Mouse (Mus musculus) liver, embryonic 13.5 days (tissue): ENCODE data around the gene Zfp536. TPM values are rescaled to one million over a fixed set of nuclear protein-coding genes. Genes with fewer than 3 reads are reported as not detected.

ENCODE experiments used
- ATAC-seq: fragments of 200-750 bp; cut with Nextera tagmentation; 2 replicates; pipeline ENCODE4 v1.8.0; 2017; ENCODE audit warnings: low read depth, mild to moderate bottlenecking, moderate number of reproducible peaks, moderate library complexity
- DNase-seq: peaks from one replicate; pipeline ENCODE4 v3.0.0; 2022
- H3K27ac ChIP-seq: fragments of 300-500 bp; sonication (generic); 2 replicates; pipeline ENCODE4 v1.5.1; 2015; ENCODE audit warnings: moderate library complexity, mild to moderate bottlenecking, inconsistent platforms
- H3K27me3 ChIP-seq: fragments of 300-500 bp; sonication (generic); 2 replicates; pipeline ENCODE4 v1.6.1; 2015; ENCODE audit warnings: mild to moderate bottlenecking, inconsistent platforms
- H3K36me3 ChIP-seq: fragments of 300-500 bp; sonication (generic); 2 replicates; pipeline ENCODE4 v1.6.1; 2015; ENCODE audit warnings: mild to moderate bottlenecking, inconsistent platforms
- H3K4me1 ChIP-seq: fragments of 300-500 bp; sonication (generic); replicated peaks from 2 replicates; pipeline ENCODE4 v1.6.1; 2015; ENCODE audit warnings: inconsistent platforms
- H3K4me2 ChIP-seq: fragments of 300-500 bp; sonication (generic); 2 replicates; pipeline ENCODE4 v1.6.1; 2015; ENCODE audit warnings: inconsistent platforms, mild to moderate bottlenecking, moderate library complexity
- H3K4me3 ChIP-seq: fragments of 300-500 bp; sonication (generic); replicated peaks from 2 replicates; pipeline ENCODE4 v1.5.1; 2015; ENCODE audit warnings: mild to moderate bottlenecking, inconsistent platforms
- H3K9ac ChIP-seq: fragments of 300-500 bp; sonication (generic); 2 replicates; pipeline ENCODE4 v1.6.1; 2015; ENCODE audit warnings: mild to moderate bottlenecking, inconsistent platforms
- H3K9me3 ChIP-seq: fragments of 300-500 bp; sonication (generic); replicated peaks from 2 replicates; pipeline ENCODE4 v1.6.1; 2016; ENCODE audit warnings: inconsistent platforms
- WGBS: fragments of 180-500 bp; shearing (Covaris S2); methylation state at CpG from one replicate; pipeline ENCODE4 v1.1.7; 2015; ENCODE audit not compliant: insufficient replicate concordance; 5-methylcytosine and 5-hydroxymethylcytosine counted together
- polyA plus RNA-seq: library from polyadenylated mRNA; unstranded; fragments of >200 nt; fragmentation: Nextera tagmentation; extraction: Ambion mirVana; gene quantifications from 2 replicates; pipeline ENCODE4 v1.2.1, GENCODE M21; 2015

The Zfp536 gene
- polyA plus RNA-seq, 1 experiment from 2014 or later = 0.09 TPM

- Histone ChIP-seq H3K4me2 (no peak overlapping the region), H3K27me3 (no peaks in the 10 kb centered on the region)
- 46% methylated on average over 6 of the region's 6 CpGs for WGBS
These were observed 209.5 kb downstream of the Zfp536 start for GRCm38 (mm10) chr7:37563831-37564400.

GRCm38 (mm10) chr7:37563171-37563574, 210.3 kb downstream of the Zfp536 start:
- Histone ChIP-seq H3K36me3 (no peaks in the 10 kb centered on the region), H3K4me3 (no peak overlapping the region), H3K9ac (no peak overlapping the region), H3K4me2 (peak overlapping the region; percentile 21; the same call in 1 of the 2 replicates), H3K27ac (no peak overlapping the region), H3K27me3 (no peaks in the 10 kb centered on the region), H3K4me1 (no peaks in the 10 kb centered on the region), H3K9me3 (no peaks in the 10 kb centered on the region)
- DNase-seq (no peak), ATAC-seq (no peak)
- 7% methylated on average over 8 of the region's 8 CpGs for WGBS

More at GRCm38 (mm10) chr7:37563831-37564400, 209.5 kb downstream of the Zfp536 start:
- DNase-seq (no peak), ATAC-seq (no peak)
- Histone ChIP-seq H3K9ac (no peak overlapping the region), H3K36me3 (no peaks in the 10 kb centered on the region), H3K4me3 (no peak overlapping the region), H3K4me1 (no peaks in the 10 kb centered on the region), H3K27ac (no peak overlapping the region), H3K9me3 (no peaks in the 10 kb centered on the region)

GRCm38 (mm10) chr7:37562505-37562904, 210.9 kb downstream of the Zfp536 start:
- no peak overlapping the region for H3K27ac ChIP-seq
- DNase-seq = no peak
- no peaks in the 10 kb centered on the region for H3K27me3 ChIP-seq
- H3K4me3 ChIP-seq = no peak overlapping the region
- no peak for ATAC-seq
- H3K36me3 ChIP-seq = no peaks in the 10 kb centered on the region
- H3K4me2 ChIP-seq = no peak overlapping the region
- H3K9me3 ChIP-seq = no peaks in the 10 kb centered on the region
- no peak overlapping the region for H3K9ac ChIP-seq
- 60% methylated on average over 7 of the region's 7 CpGs for WGBS
- no peaks in the 10 kb centered on the region for H3K4me1 ChIP-seq

GRCm38 (mm10) chr7:37560581-37560980, 212.9 kb downstream of the Zfp536 start:
- H3K27me3 ChIP-seq = no peaks in the 10 kb centered on the region
- H3K9me3 ChIP-seq = no peaks in the 10 kb centered on the region
- no peak for ATAC-seq
- no peak overlapping the region for H3K4me2 ChIP-seq
- no peak overlapping the region for H3K4me3 ChIP-seq
- no peak overlapping the region for H3K27ac ChIP-seq
- WGBS = 71% methylated on average over 7 of the region's 7 CpGs
- H3K9ac ChIP-seq = no peak overlapping the region
- DNase-seq = no peak
- H3K36me3 ChIP-seq = no peaks in the 10 kb centered on the region
- H3K4me1 ChIP-seq = no peaks in the 10 kb centered on the region

GRCm38 (mm10) chr7:37559851-37560250, 213.6 kb downstream of the Zfp536 start:
- Histone ChIP-seq H3K4me1 (no peaks in the 10 kb centered on the region), H3K4me3 (no peak overlapping the region), H3K9ac (no peak overlapping the region), H3K4me2 (no peak overlapping the region), H3K27ac (no peak overlapping the region), H3K36me3 (no peaks in the 10 kb centered on the region), H3K27me3 (no peaks in the 10 kb centered on the region), H3K9me3 (no peaks in the 10 kb centered on the region)
- ATAC-seq = no peak
- WGBS = 42% methylated on average over 3 of the region's 3 CpGs
- DNase-seq = no peak

- H3K27me3 ChIP-seq = no peaks in the 10 kb centered on the region
- 63% methylated on average over 6 of the region's 6 CpGs for WGBS
- H3K9ac ChIP-seq = no peak overlapping the region
- no peak overlapping the region for H3K4me3 ChIP-seq
- ATAC-seq = no peak
- no peaks in the 10 kb centered on the region for H3K9me3 ChIP-seq
- DNase-seq = no peak
- H3K4me1 ChIP-seq = no peaks in the 10 kb centered on the region
- H3K36me3 ChIP-seq = no peaks in the 10 kb centered on the region
- no peak overlapping the region for H3K27ac ChIP-seq
- no peak overlapping the region for H3K4me2 ChIP-seq
These were observed 214.1 kb downstream of the Zfp536 start for GRCm38 (mm10) chr7:37559341-37559740.

- Histone ChIP-seq H3K27ac (no peak overlapping the region), H3K4me2 (no peak overlapping the region), H3K36me3 (no peaks in the 10 kb centered on the region), H3K4me1 (no peaks in the 10 kb centered on the region), H3K27me3 (no peaks in the 10 kb centered on the region), H3K4me3 (no peak overlapping the region), H3K9ac (no peak overlapping the region), H3K9me3 (no peaks in the 10 kb centered on the region)
- DNase-seq (no peak), ATAC-seq (no peak)
- WGBS = 56% methylated on average over 1 of the region's 1 CpGs
These were observed 216.6 kb downstream of the Zfp536 start for GRCm38 (mm10) chr7:37556811-37557210.

- Histone ChIP-seq H3K9ac (no peak overlapping the region), H3K36me3 (no peaks in the 10 kb centered on the region), H3K4me1 (no peaks in the 10 kb centered on the region), H3K4me3 (no peak overlapping the region), H3K27me3 (no peaks in the 10 kb centered on the region), H3K9me3 (no peaks in the 10 kb centered on the region), H3K4me2 (no peak overlapping the region), H3K27ac (no peak overlapping the region)
- ATAC-seq (no peak), DNase-seq (no peak)
- 46% methylated on average over 5 of the region's 5 CpGs for WGBS
These were observed 219.0 kb downstream of the Zfp536 start for GRCm38 (mm10) chr7:37554405-37554804.

- Histone ChIP-seq H3K4me3 (no peak overlapping the region), H3K9me3 (no peaks in the 10 kb centered on the region), H3K9ac (no peak overlapping the region), H3K4me2 (no peak overlapping the region), H3K36me3 (no peaks in the 10 kb centered on the region), H3K27ac (no peak overlapping the region), H3K27me3 (no peaks in the 10 kb centered on the region), H3K4me1 (no peaks in the 10 kb centered on the region)
- DNase-seq (no peak), ATAC-seq (no peak)
- WGBS = 39% methylated on average over 3 of the region's 3 CpGs
These were observed 219.8 kb downstream of the Zfp536 start for GRCm38 (mm10) chr7:37553646-37554045.

- no peaks in the 10 kb centered on the region for H3K27me3 ChIP-seq
- DNase-seq (no peak), ATAC-seq (no peak)
- no peak overlapping the region for H3K9ac ChIP-seq
- H3K4me3 ChIP-seq = no peak overlapping the region
- H3K9me3 ChIP-seq = no peaks in the 10 kb centered on the region
- WGBS = 55% methylated on average over 3 of the region's 3 CpGs
- no peak overlapping the region for H3K27ac ChIP-seq
- no peaks in the 10 kb centered on the region for H3K36me3 ChIP-seq
- H3K4me2 ChIP-seq = no peak overlapping the region
- H3K4me1 ChIP-seq = no peaks in the 10 kb centered on the region
These were observed 221.1 kb downstream of the Zfp536 start for GRCm38 (mm10) chr7:37552384-37552783.

GRCm38 (mm10) chr7:37548805-37549204, 224.6 kb downstream of the Zfp536 start:
- no peak overlapping the region for H3K4me2 ChIP-seq
- H3K4me3 ChIP-seq = no peak overlapping the region
- no peak overlapping the region for H3K9ac ChIP-seq
- H3K27me3 ChIP-seq = no peaks in the 10 kb centered on the region
- no peaks in the 10 kb centered on the region for H3K9me3 ChIP-seq
- no peaks in the 10 kb centered on the region for H3K36me3 ChIP-seq
- ATAC-seq = no peak
- DNase-seq = no peak
- no peak overlapping the region for H3K27ac ChIP-seq
- 68% methylated on average over 15 of the region's 15 CpGs for WGBS
- H3K4me1 ChIP-seq = no peaks in the 10 kb centered on the region

- H3K4me3 ChIP-seq = no peak overlapping the region
- 48% methylated on average over 6 of the region's 6 CpGs for WGBS
These were observed 229.4 kb downstream of the Zfp536 start for GRCm38 (mm10) chr7:37544011-37544410.

More at GRCm38 (mm10) chr7:37544011-37544410, 229.4 kb downstream of the Zfp536 start:
- Histone ChIP-seq H3K36me3 (no peaks in the 10 kb centered on the region), H3K27ac (no peak overlapping the region), H3K4me2 (no peak overlapping the region), H3K4me1 (no peaks in the 10 kb centered on the region), H3K9me3 (no peaks in the 10 kb centered on the region), H3K9ac (no peak overlapping the region), H3K27me3 (no peaks in the 10 kb centered on the region)
- no peak for DNase-seq
- no peak for ATAC-seq
